Mouse (Mus musculus) heart, embryonic 16.5 days (tissue): Measurements from ENCODE around the gene Stpg3. TPM values are rescaled to one million over a fixed set of nuclear protein-coding genes. Genes with fewer than 3 reads are reported as not detected.

Source experiments
- ATAC-seq: fragments of 200-750 bp; cut with Nextera tagmentation; replicated peaks from 2 replicates; pipeline ENCODE4 v1.8.0; 2017; ENCODE audit warnings: moderate number of reproducible peaks; ENCODE audit not compliant: insufficient read depth, low FRiP score; ENCODE audit errors: extremely low read depth
- H3K27ac ChIP-seq: fragments of 300-500 bp; sonication (generic); 2 replicates; pipeline ENCODE4 v1.5.1; 2014; ENCODE audit warnings: mild to moderate bottlenecking, low read length, control low read depth, moderate library complexity
- H3K27me3 ChIP-seq: fragments of 300-500 bp; sonication (generic); 2 replicates; pipeline ENCODE4 v1.6.1; 2014; ENCODE audit warnings: low read length, mixed read lengths; ENCODE audit not compliant: control insufficient read depth, insufficient read depth
- H3K36me3 ChIP-seq: fragments of 300-500 bp; sonication (generic); 2 replicates; pipeline ENCODE4 v1.6.1; 2014; ENCODE audit not compliant: control insufficient read depth, insufficient read depth
- H3K4me1 ChIP-seq: fragments of 300-500 bp; sonication (generic); 2 replicates; pipeline ENCODE4 v1.6.1; 2014; ENCODE audit warnings: low read length, mixed read lengths; ENCODE audit not compliant: control insufficient read depth, insufficient read depth
- H3K4me2 ChIP-seq: fragments of 300-500 bp; sonication (generic); 2 replicates; pipeline ENCODE4 v1.6.1; 2014; ENCODE audit warnings: low read depth, mild to moderate bottlenecking, control low read depth, low read length
- H3K4me3 ChIP-seq: fragments of 300-500 bp; sonication (generic); 2 replicates; pipeline ENCODE4 v1.5.1; 2014; ENCODE audit warnings: mild to moderate bottlenecking, control low read depth, low read length
- H3K9ac ChIP-seq: fragments of 300-500 bp; sonication (generic); 2 replicates; pipeline ENCODE4 v1.6.1; 2014; ENCODE audit warnings: low read length, control low read depth
- H3K9me3 ChIP-seq: fragments of 300-500 bp; sonication (generic); replicated peaks from 2 replicates; pipeline ENCODE4 v1.6.1; 2016; ENCODE audit warnings: low read length; ENCODE audit not compliant: control insufficient read depth
- WGBS: fragments of 180-500 bp; shearing (Covaris S2); extraction: QIAGEN DNeasy Blood & Tissue Kit; methylation state at CpG from one replicate; pipeline ENCODE4 v1.1.7; 2014; 5-methylcytosine and 5-hydroxymethylcytosine counted together
- polyA plus RNA-seq: library from polyadenylated mRNA; unstranded; fragments of >200 nt; fragmentation: Nextera tagmentation; extraction: Ambion mirVana; gene quantifications from 2 replicates; pipeline ENCODE4 v1.2.1, GENCODE M21; 2015

The Stpg3 gene
- polyA plus RNA-seq, 1 experiment from 2014 or later: not detected

GRCm38 (mm10) chr2:25230581-25230980 lies 16.1 kb upstream of the Stpg3 start:
- Histone ChIP-seq H3K4me1 (peaks cover 2% of the 10 kb centered on the region; the same call in 1 of the 2 replicates), H3K36me3 (no peaks in the 10 kb centered on the region), H3K4me3 (no peak overlapping the region), H3K27me3 (peaks cover 2% of the 10 kb centered on the region; the same call in 1 of the 2 replicates), H3K4me2 (no peak overlapping the region), H3K27ac (no peak overlapping the region), H3K9ac (no peak overlapping the region), H3K9me3 (no peaks in the 10 kb centered on the region)
- WGBS: 76% methylated on average over 7 of the region's 7 CpGs
- ATAC-seq: no peak

GRCm38 (mm10) chr2:25229582-25229981 lies 15.1 kb upstream of the Stpg3 start:
- Histone ChIP-seq H3K4me3 (no peak overlapping the region), H3K36me3 (no peaks in the 10 kb centered on the region), H3K9ac (no peak overlapping the region), H3K4me2 (no peak overlapping the region), H3K27me3 (peaks cover 2% of the 10 kb centered on the region; the same call in 1 of the 2 replicates), H3K27ac (no peak overlapping the region), H3K4me1 (peaks cover 5% of the 10 kb centered on the region; the same call in 1 of the 2 replicates), H3K9me3 (no peaks in the 10 kb centered on the region)
- no peak for ATAC-seq
- WGBS: 77% methylated on average over 5 of the region's 5 CpGs

- no peaks in the 10 kb centered on the region for H3K9me3 ChIP-seq
- H3K27me3 ChIP-seq: peaks cover 2% of the 10 kb centered on the region; the same call in 1 of the 2 replicates
- no peaks in the 10 kb centered on the region for H3K36me3 ChIP-seq
- no peak overlapping the region for H3K27ac ChIP-seq
- ATAC-seq: no peak
- 69% methylated on average over 6 of the region's 6 CpGs for WGBS
- no peak overlapping the region for H3K9ac ChIP-seq
- no peak overlapping the region for H3K4me3 ChIP-seq
- H3K4me2 ChIP-seq: peak overlapping the region; percentile 55
- peaks cover 5% of the 10 kb centered on the region; the same call in 1 of the 2 replicates for H3K4me1 ChIP-seq
These were observed 14.6 kb upstream of the Stpg3 start for GRCm38 (mm10) chr2:25228995-25229530.

- H3K4me2 ChIP-seq: peak overlapping the region; percentile 55
- peak overlapping the region; percentile 53; the same call in 1 of the 2 replicates for H3K9ac ChIP-seq
- WGBS: 1% methylated on average over 7 of the region's 7 CpGs
- H3K4me1 ChIP-seq: peaks cover 8% of the 10 kb centered on the region
- H3K27ac ChIP-seq: peak overlapping the region; percentile 69
- ATAC-seq: peak; percentile 12; the same call in 1 of the 2 replicates
- H3K4me3 ChIP-seq: peak overlapping the region; percentile 33
- H3K9me3 ChIP-seq: no peaks in the 10 kb centered on the region
- 0 out of 2 replicates have a peak, but pooled peaks cover under 1% of the 10 kb centered on the region for H3K36me3 ChIP-seq
- H3K27me3 ChIP-seq: peaks cover 2% of the 10 kb centered on the region; the same call in 1 of the 2 replicates
These were observed 14.0 kb upstream of the Stpg3 start for GRCm38 (mm10) chr2:25228431-25228889.

GRCm38 (mm10) chr2:25227406-25227805 lies 13.0 kb upstream of the Stpg3 start:
- peaks cover 12% of the 10 kb centered on the region for H3K4me1 ChIP-seq
- H3K9me3 ChIP-seq: no peaks in the 10 kb centered on the region
- no peak for ATAC-seq
- no peak overlapping the region for H3K4me3 ChIP-seq
- peaks cover 2% of the 10 kb centered on the region; the same call in 1 of the 2 replicates for H3K27me3 ChIP-seq
- H3K9ac ChIP-seq: no peak overlapping the region
- H3K4me2 ChIP-seq: no peak overlapping the region
- no peak overlapping the region for H3K27ac ChIP-seq
- 0 out of 2 replicates have a peak, but pooled peaks cover 2% of the 10 kb centered on the region for H3K36me3 ChIP-seq
- 90% methylated on average over 4 of the region's 4 CpGs for WGBS

- H3K4me3 ChIP-seq: no peak overlapping the region
- WGBS: 75% methylated on average over 5 of the region's 5 CpGs
- H3K27me3 ChIP-seq: peaks cover 2% of the 10 kb centered on the region; the same call in 1 of the 2 replicates
- no peak overlapping the region for H3K27ac ChIP-seq
- H3K9ac ChIP-seq: no peak overlapping the region
- H3K9me3 ChIP-seq: no peaks in the 10 kb centered on the region
- no peak overlapping the region for H3K4me2 ChIP-seq
- H3K36me3 ChIP-seq: peaks cover 4% of the 10 kb centered on the region; the same call in 1 of the 2 replicates
- peaks cover 12% of the 10 kb centered on the region for H3K4me1 ChIP-seq
- ATAC-seq: no peak
These were observed 12.4 kb upstream of the Stpg3 start for GRCm38 (mm10) chr2:25226864-25227263.

- Histone ChIP-seq H3K27me3 (peaks cover under 1% of the 10 kb centered on the region; the same call in 1 of the 2 replicates), H3K36me3 (peaks cover 7% of the 10 kb centered on the region; the same call in 1 of the 2 replicates), H3K9me3 (no peaks in the 10 kb centered on the region), H3K4me3 (peak overlapping the region; percentile 71), H3K4me2 (peak overlapping the region; percentile 65), H3K9ac (peak overlapping the region; percentile 81; the same call in 1 of the 2 replicates), H3K27ac (peak overlapping the region; percentile 99), H3K4me1 (peaks cover 12% of the 10 kb centered on the region)
- ATAC-seq: no peak
- 74% methylated on average over 8 of the region's 8 CpGs for WGBS
These were observed 11.5 kb upstream of the Stpg3 start for GRCm38 (mm10) chr2:25225811-25226379.

GRCm38 (mm10) chr2:25224766-25225752 lies 10.6 kb upstream of the Stpg3 start:
- Histone ChIP-seq H3K4me3 (peak overlapping the region; percentile 80), H3K27ac (peak overlapping the region; percentile 99), H3K9me3 (no peaks in the 10 kb centered on the region), H3K27me3 (no peaks in the 10 kb centered on the region), H3K4me2 (peak overlapping the region; percentile 65), H3K4me1 (peaks cover 12% of the 10 kb centered on the region), H3K9ac (peak overlapping the region; percentile 81), H3K36me3 (peaks cover 7% of the 10 kb centered on the region; the same call in 1 of the 2 replicates)
- 2% methylated on average over 41 of the region's 41 CpGs for WGBS
- peak; percentile 93 for ATAC-seq
